Mouse (Mus musculus) heart, embryonic 15.5 days (tissue): ENCODE data around the gene Olfr1418. TPM values are rescaled to one million over a fixed set of nuclear protein-coding genes. Genes with fewer than 3 reads are reported as not detected.
"Not testable (repeated sequence)": the region's sequence is repeated elsewhere in the genome, so short reads cannot be mapped to it uniquely, and the experiment has no call there.

ENCODE experiments used
- ATAC-seq: fragments of 200-750 bp; cut with Nextera tagmentation; replicated peaks from 2 replicates; pipeline ENCODE4 v1.8.0; 2017; ENCODE audit warnings: low read depth, moderate TSS enrichment; ENCODE audit not compliant: insufficient number of reproducible peaks, insufficient read depth, low FRiP score
- H3K27ac ChIP-seq: fragments of 300-500 bp; sonication (generic); 2 replicates; pipeline ENCODE4 v1.5.1; 2015; ENCODE audit warnings: mild to moderate bottlenecking, inconsistent platforms
- H3K27me3 ChIP-seq: fragments of 300-500 bp; sonication (generic); 2 replicates; pipeline ENCODE4 v1.6.1; 2015; ENCODE audit warnings: inconsistent platforms
- H3K36me3 ChIP-seq: fragments of 300-500 bp; sonication (generic); 2 replicates; pipeline ENCODE4 v1.6.1; 2015; ENCODE audit warnings: mild to moderate bottlenecking, inconsistent platforms
- H3K4me1 ChIP-seq: fragments of 300-500 bp; sonication (generic); replicated peaks from 2 replicates; pipeline ENCODE4 v1.6.1; 2015; ENCODE audit warnings: inconsistent platforms
- H3K4me2 ChIP-seq: fragments of 300-500 bp; sonication (generic); 2 replicates; pipeline ENCODE4 v1.6.1; 2015; ENCODE audit warnings: inconsistent platforms, mild to moderate bottlenecking, moderate library complexity
- H3K4me3 ChIP-seq: fragments of 300-500 bp; sonication (generic); 2 replicates; pipeline ENCODE4 v1.5.1; 2015; ENCODE audit warnings: mild to moderate bottlenecking, inconsistent platforms
- H3K9ac ChIP-seq: fragments of 300-500 bp; sonication (generic); 2 replicates; pipeline ENCODE4 v1.6.1; 2015; ENCODE audit warnings: mild to moderate bottlenecking, inconsistent platforms
- H3K9me3 ChIP-seq: fragments of 300-500 bp; sonication (generic); replicated peaks from 2 replicates; pipeline ENCODE4 v1.6.1; 2016; ENCODE audit warnings: inconsistent platforms
- WGBS: fragments of 180-500 bp; shearing (Covaris S2); methylation state at CpG from one replicate; pipeline ENCODE4 v1.1.7; 2015; ENCODE audit warnings: mixed read lengths; 5-methylcytosine and 5-hydroxymethylcytosine counted together
- polyA plus RNA-seq: library from polyadenylated mRNA; unstranded; fragments of >200 nt; fragmentation: Nextera tagmentation; extraction: Ambion mirVana; gene quantifications from 2 replicates; pipeline ENCODE4 v1.2.1, GENCODE M21; 2015

The Olfr1418 gene
- polyA plus RNA-seq: not detected in 2 replicates

DNA sequence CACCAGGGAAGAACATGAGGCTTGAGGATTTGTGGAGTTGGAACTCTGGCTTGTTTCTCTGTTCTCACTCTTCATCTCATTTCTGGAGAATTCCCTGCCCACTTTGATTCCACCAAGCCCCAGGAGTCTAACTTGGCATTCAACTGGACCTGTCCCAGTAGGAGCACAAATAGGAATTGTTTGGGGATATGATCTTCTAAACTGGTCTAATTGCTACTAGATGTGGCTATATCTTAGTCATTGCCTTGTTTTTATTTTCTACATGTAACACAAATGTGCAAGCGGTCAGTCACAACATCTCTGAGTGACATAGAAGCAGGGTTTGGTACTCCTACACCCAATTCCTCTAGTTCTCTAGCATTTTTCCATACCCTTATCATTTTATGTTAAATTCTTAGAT, at the start of gene Olfr1418:
Gene Olfr1418, minus strand, starts transcription at position 101 of the 400 bp plus-strand sequence.
- 85% methylated on average over 1 of the region's 1 CpGs for WGBS
- H3K9ac ChIP-seq: no peak within 1 kb of the TSS
- no peak within 1 kb of the TSS for H3K27ac ChIP-seq
- no peaks in the 10 kb centered on the region for H3K4me1 ChIP-seq
- no peak for ATAC-seq
- no peaks in the 10 kb centered on the region for H3K36me3 ChIP-seq
- no peaks in the 10 kb centered on the region for H3K27me3 ChIP-seq
- no peaks in the 10 kb centered on the region for H3K9me3 ChIP-seq
- H3K4me2 ChIP-seq: no peak within 1 kb of the TSS
- H3K4me3 ChIP-seq: no peak within 1 kb of the TSS

DNA sequence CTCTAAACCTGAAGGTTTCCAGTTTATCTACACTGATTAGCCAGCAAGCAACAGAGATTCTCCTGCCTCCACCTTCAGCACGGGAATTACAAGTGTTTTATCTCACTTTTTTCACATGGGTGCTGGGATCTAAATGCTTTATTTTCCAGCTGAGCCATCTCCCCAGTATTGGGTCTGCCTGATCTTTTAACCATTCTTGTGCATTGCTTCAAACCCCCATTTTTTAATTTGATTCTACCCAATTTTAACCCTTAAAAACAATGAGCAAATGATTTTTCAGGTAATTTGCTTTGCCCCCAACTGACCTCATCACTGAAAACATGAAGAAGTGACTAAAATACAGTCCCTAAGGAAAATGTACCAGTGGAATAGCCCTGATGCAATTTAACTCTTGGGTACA, 25.4 kb upstream of the Olfr1418 start, which contains the start of gene Olfr1420:
Gene Olfr1420, plus strand, starts transcription at position 301 of the 400 bp plus-strand sequence.
- Histone ChIP-seq H3K27me3 (no peaks in the 10 kb centered on the region), H3K4me3 (no peak within 1 kb of the TSS), H3K9me3 (no peaks in the 10 kb centered on the region), H3K4me2 (no peak within 1 kb of the TSS), H3K27ac (no peak within 1 kb of the TSS), H3K9ac (no peak within 1 kb of the TSS), H3K36me3 (no peaks in the 10 kb centered on the region), H3K4me1 (no peaks in the 10 kb centered on the region)
- no peak for ATAC-seq
- WGBS: 20% methylated on average over 1 of the region's 1 CpGs

DNA sequence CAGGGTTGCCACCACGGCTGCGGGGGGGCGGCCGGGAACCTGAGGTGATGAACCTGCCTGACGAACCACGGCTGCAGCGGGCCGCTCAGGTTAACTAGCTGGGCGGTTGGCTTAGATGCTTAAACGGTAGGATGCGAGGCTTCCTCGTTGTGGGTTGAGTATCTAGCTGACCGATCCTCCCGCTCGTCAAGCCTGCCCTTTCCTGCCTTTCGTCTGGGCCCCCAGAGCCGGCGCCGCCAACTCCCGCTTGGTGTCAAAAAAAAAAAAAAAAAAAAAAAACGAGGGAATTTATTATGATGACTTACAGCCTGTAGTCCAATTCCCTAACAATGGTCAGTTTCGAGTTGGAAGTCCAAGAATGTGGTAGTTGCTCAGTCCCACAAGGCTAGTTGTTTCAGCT, 17.5 kb upstream of the Olfr1418 start:
- not testable (repeated sequence) for H3K9ac ChIP-seq, H3K36me3 ChIP-seq, ATAC-seq, H3K27me3 ChIP-seq, H3K27ac ChIP-seq, H3K4me1 ChIP-seq, H3K9me3 ChIP-seq
- 44% methylated on average over 22 of the region's 22 CpGs for WGBS
- H3K4me2 ChIP-seq: peak overlapping the region; percentile 36; the same call in 1 of the 2 replicates
- H3K4me3 ChIP-seq: 0 out of 2 replicates have a peak overlapping the region, but pooled peaks have one; percentile 7

DNA sequence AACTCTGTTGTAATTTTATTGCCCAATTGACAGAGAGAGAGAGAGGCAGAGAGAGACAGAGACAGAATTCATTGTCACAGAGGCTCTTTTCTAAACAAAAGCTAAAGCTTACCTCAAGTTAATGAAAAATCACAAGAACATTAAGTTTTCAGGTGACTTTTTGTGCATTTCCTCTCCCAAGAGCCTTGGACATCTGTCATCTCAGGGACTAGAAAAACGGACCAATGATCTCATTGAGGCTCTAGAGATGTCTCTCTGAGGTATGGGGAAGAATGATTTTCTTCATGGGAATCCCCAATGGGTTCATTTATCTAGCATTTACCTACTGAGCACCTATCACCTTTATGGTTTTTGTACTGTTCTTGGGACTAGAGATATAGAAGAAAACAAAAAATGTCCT, 14.1 kb upstream of the Olfr1418 start, which contains the start of gene Olfr1419:
Gene Olfr1419, minus strand, starts transcription at position 101 of the 400 bp plus-strand sequence.
- Histone ChIP-seq H3K4me2 (no peak within 1 kb of the TSS), H3K4me1 (no peaks in the 10 kb centered on the region), H3K27me3 (no peaks in the 10 kb centered on the region), H3K9me3 (no peaks in the 10 kb centered on the region), H3K9ac (no peak within 1 kb of the TSS), H3K27ac (no peak within 1 kb of the TSS), H3K36me3 (no peaks in the 10 kb centered on the region), H3K4me3 (no peak within 1 kb of the TSS)
- 32% methylated on average over 1 of the region's 1 CpGs for WGBS
- ATAC-seq: no peak

DNA sequence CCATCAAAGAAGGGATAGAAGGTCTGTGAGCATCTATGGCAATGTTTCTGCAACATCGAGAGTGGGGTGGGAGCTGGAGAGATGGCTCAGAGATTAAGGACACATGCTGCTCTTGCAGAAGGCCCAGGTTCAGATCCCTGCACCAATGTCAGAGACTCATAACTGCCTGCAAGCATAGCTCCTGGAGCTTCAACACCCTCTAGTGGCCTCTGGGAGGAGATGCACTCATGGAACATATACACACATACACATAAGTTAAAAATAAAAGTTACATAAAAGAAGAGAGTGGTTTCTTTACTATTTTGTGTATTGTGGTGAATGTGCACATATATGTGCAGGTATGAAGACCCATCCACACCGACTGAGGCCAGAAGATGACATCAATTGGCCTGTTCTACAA, 7.0 kb upstream of the Olfr1418 start:
- no peak overlapping the region for H3K27ac ChIP-seq
- no peaks in the 10 kb centered on the region for H3K36me3 ChIP-seq
- no peak overlapping the region for H3K4me2 ChIP-seq
- no peak overlapping the region for H3K9ac ChIP-seq
- H3K4me1 ChIP-seq: no peaks in the 10 kb centered on the region
- H3K27me3 ChIP-seq: no peaks in the 10 kb centered on the region
- WGBS: 73% methylated on average over 2 of the region's 2 CpGs
- no peak for ATAC-seq
- H3K9me3 ChIP-seq: no peaks in the 10 kb centered on the region
- H3K4me3 ChIP-seq: no peak overlapping the region

DNA sequence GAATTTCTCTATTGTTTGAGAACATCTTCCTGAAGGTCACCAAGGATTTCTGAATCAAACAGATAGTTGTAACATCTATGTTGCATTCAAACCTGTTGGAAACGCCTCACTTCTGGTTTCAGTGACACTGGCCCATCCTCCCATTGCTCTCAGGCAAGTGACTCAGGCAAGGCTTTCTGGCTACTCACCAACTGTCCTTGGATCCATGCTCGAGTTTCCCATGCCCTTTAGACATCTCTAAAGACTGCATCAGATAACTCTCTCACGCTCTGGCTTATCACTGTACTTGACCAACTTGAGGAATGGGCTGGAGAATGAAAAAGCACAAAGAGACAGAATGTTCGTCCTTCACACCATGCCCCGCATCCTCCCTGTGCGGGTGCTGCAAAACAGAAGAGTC, 4.4 kb downstream of the Olfr1418 start:
- Histone ChIP-seq H3K4me2 (no peak overlapping the region), H3K27me3 (no peaks in the 10 kb centered on the region), H3K27ac (no peak overlapping the region), H3K9ac (no peak overlapping the region), H3K36me3 (no peaks in the 10 kb centered on the region), H3K9me3 (no peaks in the 10 kb centered on the region), H3K4me3 (no peak overlapping the region), H3K4me1 (no peaks in the 10 kb centered on the region)
- ATAC-seq: no peak
- 58% methylated on average over 6 of the region's 6 CpGs for WGBS

DNA sequence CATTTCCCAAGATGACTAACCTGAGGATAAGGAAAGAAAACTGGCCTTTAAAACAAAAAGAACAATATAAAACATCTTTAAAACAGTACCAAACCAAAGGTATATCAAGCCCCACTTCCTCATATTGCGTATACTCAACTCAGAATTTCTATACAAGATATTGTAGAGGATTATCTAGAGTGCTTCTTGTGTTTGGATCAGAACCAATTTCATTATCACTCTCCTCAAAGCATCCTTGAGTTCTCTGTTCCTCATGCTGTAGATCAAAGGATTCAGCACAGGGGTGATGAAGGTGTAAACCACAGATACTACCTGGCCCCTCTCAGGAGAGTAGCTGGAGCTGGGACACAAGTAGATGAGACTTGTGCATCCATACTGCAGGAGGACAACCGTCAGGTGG, 6.0 kb downstream of the Olfr1418 start:
- Histone ChIP-seq H3K4me2 (no peak overlapping the region), H3K9me3 (no peaks in the 10 kb centered on the region), H3K9ac (no peak overlapping the region), H3K4me3 (no peak overlapping the region), H3K36me3 (no peaks in the 10 kb centered on the region), H3K27me3 (no peaks in the 10 kb centered on the region), H3K27ac (no peak overlapping the region), H3K4me1 (no peaks in the 10 kb centered on the region)
- 87% methylated on average over 2 of the region's 2 CpGs for WGBS
- ATAC-seq: no peak

DNA sequence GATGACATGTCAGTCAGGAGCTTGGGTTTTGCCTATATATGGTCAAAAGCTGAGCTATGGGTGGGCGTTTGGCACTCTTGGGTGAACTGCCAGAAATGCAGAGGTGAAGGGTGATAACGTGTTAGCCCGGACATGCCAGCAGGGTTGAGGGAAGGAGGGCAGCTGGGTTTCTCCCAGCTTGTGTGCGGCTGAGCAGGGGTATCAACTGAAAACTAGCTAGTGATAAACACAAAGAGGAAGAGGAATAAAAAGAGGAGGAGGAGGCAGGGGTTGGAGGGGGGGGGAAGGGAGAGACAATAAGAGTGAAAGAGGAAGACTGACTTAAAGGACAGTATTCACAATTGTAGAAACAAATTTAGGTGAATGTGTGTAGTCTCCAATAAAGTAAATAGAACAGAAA, 8.2 kb downstream of the Olfr1418 start:
- WGBS: 22% methylated on average over 4 of the region's 4 CpGs

DNA sequence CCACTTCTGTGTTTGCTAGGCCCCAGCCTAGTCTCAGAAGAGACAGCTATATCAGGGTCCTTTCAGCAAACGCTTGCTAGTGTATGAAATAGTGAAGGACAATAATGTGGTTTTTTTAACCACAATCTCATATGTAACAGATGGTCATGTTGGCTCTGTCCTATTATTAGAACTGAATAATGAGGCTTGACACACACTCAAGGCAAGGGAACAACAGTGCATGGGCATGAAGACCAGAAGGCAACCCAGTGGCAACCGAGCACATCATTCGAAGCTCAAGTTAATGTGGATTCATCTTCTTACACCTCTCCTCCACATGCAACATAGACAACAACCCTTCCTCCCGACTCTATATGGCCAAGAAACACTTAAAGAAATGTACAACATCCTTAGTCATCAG, 14.5 kb downstream of the Olfr1418 start:
- no peak for ATAC-seq
- WGBS: 80% methylated on average over 4 of the region's 4 CpGs

More for the DNA sequence above, 8.2 kb downstream of the Olfr1418 start:
- ATAC-seq: no peak
- H3K4me2 ChIP-seq: no peak overlapping the region
- no peaks in the 10 kb centered on the region for H3K27me3 ChIP-seq
- H3K9me3 ChIP-seq: no peaks in the 10 kb centered on the region
- no peaks in the 10 kb centered on the region for H3K36me3 ChIP-seq
- H3K4me3 ChIP-seq: no peak overlapping the region
- no peak overlapping the region for H3K9ac ChIP-seq
- H3K27ac ChIP-seq: no peak overlapping the region
- no peaks in the 10 kb centered on the region for H3K4me1 ChIP-seq

DNA sequence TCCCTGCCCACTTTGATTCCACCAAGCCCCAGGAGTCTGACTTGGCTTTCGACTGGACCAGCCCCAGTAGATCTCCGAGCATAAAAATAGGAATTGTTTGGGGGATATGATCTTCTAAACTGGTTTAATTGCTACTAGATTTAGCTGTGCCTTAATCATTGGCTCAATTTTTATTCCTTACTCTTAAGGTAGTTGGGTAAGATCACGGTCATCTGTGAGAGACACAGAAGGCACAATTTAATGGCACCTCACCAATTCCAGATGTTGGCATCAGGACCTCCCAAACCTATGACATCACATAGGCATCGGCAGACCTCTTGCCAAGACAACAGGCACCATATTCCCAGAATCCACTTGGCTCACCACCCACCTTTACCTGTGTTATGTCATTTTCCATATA, 21.7 kb downstream of the Olfr1418 start, which contains the start of gene Olfr1417:
Gene Olfr1417, minus strand, starts transcription at position 101 of the 400 bp plus-strand sequence.
- Histone ChIP-seq H3K36me3 (no peaks in the 10 kb centered on the region), H3K27me3 (no peaks in the 10 kb centered on the region), H3K4me2 (no peak within 1 kb of the TSS), H3K9me3 (no peaks in the 10 kb centered on the region), H3K9ac (no peak within 1 kb of the TSS), H3K4me1 (no peaks in the 10 kb centered on the region), H3K27ac (no peak within 1 kb of the TSS), H3K4me3 (no peak within 1 kb of the TSS)
- 79% methylated on average over 4 of the region's 4 CpGs for WGBS
- no peak for ATAC-seq

More for the DNA sequence above, 14.5 kb downstream of the Olfr1418 start:
- Histone ChIP-seq H3K27ac (no peak overlapping the region), H3K4me3 (no peak overlapping the region), H3K36me3 (no peaks in the 10 kb centered on the region), H3K9me3 (no peaks in the 10 kb centered on the region), H3K9ac (no peak overlapping the region), H3K4me2 (no peak overlapping the region), H3K27me3 (no peaks in the 10 kb centered on the region), H3K4me1 (no peaks in the 10 kb centered on the region)

DNA sequence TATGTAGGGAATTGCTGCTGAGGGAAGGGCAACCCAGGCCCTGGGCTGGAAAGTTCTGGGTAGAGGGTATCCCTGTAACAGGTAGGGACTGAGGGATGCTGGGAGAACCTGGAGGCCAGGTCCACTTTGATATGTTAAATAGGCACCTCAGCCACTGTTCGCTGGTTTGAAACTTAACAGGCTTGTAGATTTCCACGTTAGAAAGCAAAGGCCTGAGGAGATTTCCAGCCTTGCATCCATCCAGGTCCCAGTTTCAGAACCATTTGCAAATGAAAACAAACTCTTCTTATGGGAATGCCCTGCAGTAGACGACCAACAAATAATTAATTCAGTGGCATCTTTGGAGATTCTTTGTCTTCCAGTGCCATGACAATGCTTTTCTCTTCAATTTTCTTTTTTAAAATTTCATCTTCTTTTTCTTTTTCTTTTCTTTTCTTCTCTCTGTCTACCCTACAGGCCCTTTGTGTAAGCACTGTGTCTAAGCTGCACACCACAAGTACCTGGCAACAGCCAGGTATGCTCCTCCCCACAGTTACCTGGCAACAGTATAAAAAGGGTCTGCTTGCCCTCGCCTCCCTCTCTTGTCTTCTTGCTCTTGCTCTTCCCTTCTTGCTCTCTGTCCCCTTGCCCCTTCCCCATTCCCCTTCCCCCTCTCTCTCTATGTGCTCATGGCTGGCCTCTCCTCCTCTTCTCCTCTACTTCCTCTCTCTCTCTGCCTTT, 37.4 kb downstream of the Olfr1418 start:
- 41% methylated on average over 4 of the region's 4 CpGs for WGBS
- no peak for ATAC-seq
- no peak overlapping the region for H3K9ac ChIP-seq
- no peaks in the 10 kb centered on the region for H3K27me3 ChIP-seq
- no peak overlapping the region for H3K4me2 ChIP-seq
- no peaks in the 10 kb centered on the region for H3K9me3 ChIP-seq
- no peak overlapping the region for H3K27ac ChIP-seq
- peaks cover 7% of the 10 kb centered on the region for H3K4me1 ChIP-seq
- H3K4me3 ChIP-seq: no peak overlapping the region
- H3K36me3 ChIP-seq: no peaks in the 10 kb centered on the region

DNA sequence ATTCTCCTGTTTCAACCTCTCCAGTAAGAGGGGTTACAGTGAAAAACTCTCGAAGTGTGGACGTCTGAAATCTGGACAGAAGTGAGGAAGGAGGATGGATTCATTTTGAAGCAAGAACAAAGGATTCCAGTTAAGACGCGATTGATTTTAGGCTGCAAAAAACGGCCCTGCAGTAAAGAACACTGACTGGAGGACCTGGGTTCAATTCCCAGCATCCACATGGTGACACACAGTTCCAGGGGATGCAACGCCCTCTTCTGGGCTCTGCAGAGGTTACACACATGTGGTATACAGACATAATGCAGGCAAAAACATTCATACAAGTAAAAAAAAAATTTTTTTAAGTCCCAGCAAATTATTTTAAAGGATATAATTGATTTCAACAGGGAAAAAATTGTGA, 40.7 kb downstream of the Olfr1418 start:
- Histone ChIP-seq H3K4me3 (peak overlapping the region; percentile 78), H3K27ac (no peak overlapping the region), H3K4me1 (peaks cover 13% of the 10 kb centered on the region), H3K9ac (peak overlapping the region; percentile 16; the same call in 1 of the 2 replicates), H3K36me3 (no peaks in the 10 kb centered on the region), H3K4me2 (peak overlapping the region; percentile 99), H3K9me3 (no peaks in the 10 kb centered on the region), H3K27me3 (0 out of 2 replicates have a peak, but pooled peaks cover under 1% of the 10 kb centered on the region)
- ATAC-seq: no peak
- 41% methylated on average over 6 of the region's 6 CpGs for WGBS
